19 mouse cellular contexts compared by ENCODE assay signal in genomic region chr2:52656722-52657121, GRCm38 (mm10). TPM values are rescaled to one million over a fixed set of nuclear protein-coding genes. Genes with fewer than 3 reads are reported as not detected.
"Had no signal": no experiment of that assay in that cellular context is flagged by ENCODE, and none has a peak within 500 bp of the region (broad histone marks: within the 10 kb centered on the region; RNA-seq: fewer than 3 reads in every experiment).

No protein-coding gene starts in this region.

- H3K4me1 ChIP-seq: midbrain, embryonic 10.5 days; midbrain, embryonic 12.5 days; neural tube, embryonic 13.5 days; neural tube, embryonic 15.5 days had no signal

- ATAC-seq: liver, postnatal 0 days had no signal

- H3K9me3 ChIP-seq: midbrain, embryonic 10.5 days; midbrain, embryonic 12.5 days; neural tube, embryonic 13.5 days; neural tube, embryonic 15.5 days had no signal

- H3K4me3 ChIP-seq: midbrain, embryonic 10.5 days; midbrain, embryonic 12.5 days; myocyte; neural tube, embryonic 13.5 days; neural tube, embryonic 15.5 days had no signal

- H3K4me2 ChIP-seq: lung, embryonic 14.5 days; midbrain, embryonic 12.5 days; neural tube, embryonic 13.5 days; neural tube, embryonic 15.5 days had no signal

- DNase-seq: liver, postnatal 0 days; lung, embryonic 14.5 days; lung, postnatal 10 days; lung, postnatal 4 days; midbrain, embryonic 14.5 days; retina, postnatal 1 day; right cerebral cortex, adult 18-20 months; right cerebral cortex, postnatal 25 days; right cerebral cortex, postnatal 4 days; spleen, adult 18-20 months; thymus, adult 18-20 months; thymus, postnatal 14 days; thymus, postnatal 36 days had no signal

- H3K9ac ChIP-seq: liver, postnatal 0 days; lung, embryonic 14.5 days; midbrain, embryonic 12.5 days; neural tube, embryonic 13.5 days; neural tube, embryonic 15.5 days had no signal

- H3K27me3 ChIP-seq: midbrain, embryonic 12.5 days; neural tube, embryonic 13.5 days had no signal

- H3K36me3 ChIP-seq: midbrain, embryonic 10.5 days; midbrain, embryonic 12.5 days; neural tube, embryonic 13.5 days; neural tube, embryonic 15.5 days had no signal

- H3K27ac ChIP-seq: midbrain, embryonic 10.5 days; midbrain, embryonic 12.5 days; neural tube, embryonic 13.5 days; neural tube, embryonic 15.5 days had no signal

RNA-seq across cellular contexts. Expression of gene Cacnb4, which starts 19.9 kb away (rescaled TPM):
- total RNA-seq: megakaryocyte, adult 5-6 weeks had no signal
